Mouse (Mus musculus) testis, adult 2 months (tissue): ENCODE results near the gene Uncx.

Experiments
- CTCF ChIP-seq: fragments of 200-500 bp; IDR thresholded peaks from 2 replicates; pipeline ENCODE4 v1.5.1; 2012; ENCODE audit warnings: low read depth, mild to moderate bottlenecking, inconsistent platforms, low read length, moderate library complexity; ENCODE audit not compliant: control insufficient read depth, insufficient read depth, insufficient replicate concordance
- POLR2A ChIP-seq: fragments of 200-500 bp; IDR thresholded peaks from 2 replicates; pipeline ENCODE4 v1.6.1; 2012; ENCODE audit warnings: low read depth, mild to moderate bottlenecking, inconsistent platforms, low read length, moderate library complexity; ENCODE audit not compliant: control insufficient read depth

DNA sequence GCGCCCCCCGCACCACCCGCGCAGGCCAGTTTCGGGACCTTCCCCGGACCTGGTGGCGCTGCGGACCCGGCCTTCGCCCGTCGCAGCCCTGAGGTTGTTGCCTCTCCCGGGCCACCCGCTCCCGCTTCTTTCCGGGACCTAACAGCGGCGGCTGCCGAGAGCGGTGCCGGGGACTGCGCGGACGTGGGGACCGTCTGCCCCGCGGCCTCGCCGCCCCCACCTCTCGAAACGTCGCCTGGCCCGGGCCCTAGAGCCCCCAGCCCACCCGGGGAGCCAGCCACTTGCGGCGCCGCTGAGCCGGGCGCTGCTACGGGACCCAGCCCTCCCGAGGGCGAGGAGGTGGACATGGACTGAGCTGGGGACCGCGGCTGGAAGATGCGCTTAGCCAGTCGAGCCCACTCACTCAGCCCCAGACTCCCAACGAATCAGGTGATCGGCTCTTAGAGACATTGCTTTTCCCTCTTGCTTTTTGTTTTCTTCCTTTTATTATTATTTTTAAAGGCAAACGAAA lies 4.2 kb downstream of the Uncx start:
- TF ChIP-seq CTCF = no peak
- TF ChIP-seq POLR2A = no peak
